ENCODE assay signal across 28 mouse cellular contexts in genomic region chr10:113615931-113616330, GRCm38 (mm10).
"Had no signal": no experiment of that assay in that cellular context is flagged by ENCODE, and none has a peak within 500 bp of the region (broad histone marks: within the 10 kb centered on the region; RNA-seq: fewer than 3 reads in every experiment).

No protein-coding gene starts in this region.

- H3K27me3 ChIP-seq: embryonic facial prominence, embryonic 12.5 days; embryonic facial prominence, embryonic 13.5 days; embryonic facial prominence, embryonic 15.5 days; forebrain, embryonic 12.5 days; forebrain, embryonic 13.5 days; forebrain, embryonic 15.5 days; heart, embryonic 12.5 days had no signal

- H3K4me2 ChIP-seq: embryonic facial prominence, embryonic 12.5 days; embryonic facial prominence, embryonic 13.5 days; embryonic facial prominence, embryonic 15.5 days; forebrain, embryonic 12.5 days; forebrain, embryonic 13.5 days; forebrain, embryonic 15.5 days; heart, embryonic 11.5 days; heart, embryonic 12.5 days had no signal

- ATAC-seq: forebrain, embryonic 13.5 days; forebrain, embryonic 15.5 days; forebrain, embryonic 16.5 days had no signal

- H3K27ac ChIP-seq: embryonic facial prominence, embryonic 10.5 days; embryonic facial prominence, embryonic 12.5 days; embryonic facial prominence, embryonic 13.5 days; embryonic facial prominence, embryonic 15.5 days; forebrain, embryonic 10.5 days; forebrain, embryonic 12.5 days; forebrain, embryonic 13.5 days; forebrain, embryonic 15.5 days; gastrocnemius, adult 2 months; heart, adult 2 months; heart, embryonic 10.5 days had no signal

- H3K36me3 ChIP-seq: embryonic facial prominence, embryonic 10.5 days; embryonic facial prominence, embryonic 12.5 days; embryonic facial prominence, embryonic 13.5 days; embryonic facial prominence, embryonic 15.5 days; forebrain, embryonic 10.5 days; forebrain, embryonic 12.5 days; forebrain, embryonic 15.5 days; heart, embryonic 10.5 days; heart, embryonic 12.5 days had no signal

- H3K9me3 ChIP-seq: embryonic facial prominence, embryonic 10.5 days; embryonic facial prominence, embryonic 12.5 days; embryonic facial prominence, embryonic 13.5 days; embryonic facial prominence, embryonic 15.5 days; forebrain, embryonic 10.5 days; forebrain, embryonic 12.5 days; forebrain, embryonic 13.5 days; forebrain, embryonic 15.5 days; heart, embryonic 10.5 days; heart, embryonic 12.5 days had no signal

- H3K4me3 ChIP-seq: embryonic facial prominence, embryonic 10.5 days; embryonic facial prominence, embryonic 12.5 days; embryonic facial prominence, embryonic 13.5 days; embryonic facial prominence, embryonic 15.5 days; erythroblast, embryonic 14.5 days; forebrain, embryonic 10.5 days; forebrain, embryonic 12.5 days; forebrain, embryonic 13.5 days; forebrain, embryonic 15.5 days; gastrocnemius, adult 2 months; heart, adult 2 months; heart, embryonic 10.5 days; heart, embryonic 12.5 days had no signal

- H3K4me1 ChIP-seq: embryonic facial prominence, embryonic 10.5 days; embryonic facial prominence, embryonic 12.5 days; embryonic facial prominence, embryonic 13.5 days; embryonic facial prominence, embryonic 15.5 days; forebrain, embryonic 10.5 days; forebrain, embryonic 12.5 days; forebrain, embryonic 13.5 days; forebrain, embryonic 15.5 days; heart, embryonic 10.5 days; heart, embryonic 12.5 days had no signal

- DNase-seq: cerebellum, adult 9-10 months; cerebellum, adult 9-11 months; cerebellum, postnatal 10 days; cerebellum, postnatal 14 days; cerebellum, postnatal 25 days; cerebellum, postnatal 36 days; embryo, embryonic 11 days; gastrocnemius, adult 2 months; gastrocnemius, postnatal 10 days; gastrocnemius, postnatal 14 days; gastrocnemius, postnatal 25 days; gastrocnemius, postnatal 36 days; heart, adult 11 months; heart, adult 18-20 months; heart, adult 2 months had no signal

- H3K9ac ChIP-seq: embryonic facial prominence, embryonic 12.5 days; embryonic facial prominence, embryonic 13.5 days; embryonic facial prominence, embryonic 15.5 days; forebrain, embryonic 12.5 days; forebrain, embryonic 13.5 days; forebrain, embryonic 15.5 days; heart, embryonic 12.5 days had no signal
